Mouse (Mus musculus) testis, adult 2 months (tissue): ENCODE data around the gene Pkp3.

Experiments used
- CTCF ChIP-seq: fragments of 200-500 bp; IDR thresholded peaks from 2 replicates; pipeline ENCODE4 v1.5.1; 2012; ENCODE audit warnings: low read depth, mild to moderate bottlenecking, inconsistent platforms, low read length, moderate library complexity; ENCODE audit not compliant: control insufficient read depth, insufficient read depth, insufficient replicate concordance
- POLR2A ChIP-seq: fragments of 200-500 bp; IDR thresholded peaks from 2 replicates; pipeline ENCODE4 v1.6.1; 2012; ENCODE audit warnings: low read depth, mild to moderate bottlenecking, inconsistent platforms, low read length, moderate library complexity; ENCODE audit not compliant: control insufficient read depth

GRCm38 (mm10) chr7:141028831-141029230 lies 49.2 kb upstream of the Pkp3 start, which contains the start of gene Gm17387:
- TF ChIP-seq POLR2A (no peak), CTCF (no peak)
